Mouse (Mus musculus): ENCODE measurements around the gene Aacs. TPM values are rescaled to one million over a fixed set of nuclear protein-coding genes. Genes with fewer than 3 reads are reported as not detected.

Aacs gene
- total RNA-seq, 2 experiments from 2014 or later, result 6.6 to 6.9 TPM

- DNase-seq, result no peak
Observed at GRCm38 (mm10) chr5:125534611-125535324, 59.2 kb downstream of the Aacs start.

DNA sequence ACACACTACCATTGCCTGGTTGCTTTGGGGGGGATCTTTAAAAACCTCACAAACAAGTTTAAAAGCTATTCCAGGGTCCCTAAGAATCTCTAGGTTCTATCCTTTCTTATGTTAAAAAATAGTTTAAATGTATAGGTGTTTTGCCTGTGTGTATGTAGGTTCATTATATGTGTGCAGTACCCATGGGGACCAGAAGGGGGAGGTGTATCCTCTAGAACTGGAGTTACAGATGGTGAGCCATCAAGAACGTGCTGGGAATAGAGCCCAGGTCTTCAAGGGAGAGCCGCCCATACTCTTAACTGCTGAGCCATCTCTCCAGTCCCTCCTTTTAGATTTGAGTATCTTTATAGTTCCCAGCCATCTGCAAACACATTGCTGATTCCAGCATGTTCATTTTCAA lies 69.5 kb downstream of the Aacs start:
- no peak for DNase-seq

GRCm38 (mm10) chr5:125546293-125546692 lies 70.7 kb downstream of the Aacs start:
- no peak for DNase-seq

DNA sequence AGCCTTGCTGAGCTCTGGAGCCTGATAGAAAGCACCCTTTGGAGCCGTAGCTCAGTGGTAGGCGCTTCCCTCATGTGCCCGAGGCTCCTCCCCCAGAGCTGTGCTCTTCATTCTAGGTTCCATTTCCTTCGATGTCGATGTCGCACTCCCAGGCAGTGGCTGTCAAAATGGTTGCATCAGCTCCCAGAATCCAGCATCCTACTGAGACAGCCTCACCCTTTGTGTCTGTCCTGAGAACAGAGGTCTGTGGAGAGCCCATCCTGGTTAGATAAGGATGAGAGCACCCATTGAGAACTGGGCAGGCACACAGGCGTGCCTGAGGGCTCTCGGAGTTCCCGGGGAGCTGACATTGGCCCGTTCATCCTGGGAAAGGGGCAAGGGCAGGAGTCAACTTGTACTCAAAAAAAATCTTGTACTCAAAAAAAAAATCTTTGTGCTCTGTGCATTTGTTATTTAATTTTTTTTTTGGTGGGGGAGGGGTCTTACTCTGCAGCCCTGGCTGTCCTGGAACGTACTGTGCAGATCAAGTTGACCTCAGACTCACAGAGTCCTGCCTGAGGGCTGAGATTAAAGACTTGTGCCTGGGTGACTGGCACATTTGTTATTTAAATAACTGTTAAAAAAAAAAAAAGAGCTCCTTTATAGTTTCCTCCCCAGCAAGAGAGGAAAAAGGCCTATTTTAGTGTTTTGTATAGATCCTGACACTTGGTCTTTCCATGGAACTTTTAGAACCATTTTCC lies 74.3 kb downstream of the Aacs start:
- DNase-seq, result no peak

GRCm38 (mm10) chr5:125555732-125556131 lies 80.1 kb downstream of the Aacs start:
- no peak for DNase-seq

DNA sequence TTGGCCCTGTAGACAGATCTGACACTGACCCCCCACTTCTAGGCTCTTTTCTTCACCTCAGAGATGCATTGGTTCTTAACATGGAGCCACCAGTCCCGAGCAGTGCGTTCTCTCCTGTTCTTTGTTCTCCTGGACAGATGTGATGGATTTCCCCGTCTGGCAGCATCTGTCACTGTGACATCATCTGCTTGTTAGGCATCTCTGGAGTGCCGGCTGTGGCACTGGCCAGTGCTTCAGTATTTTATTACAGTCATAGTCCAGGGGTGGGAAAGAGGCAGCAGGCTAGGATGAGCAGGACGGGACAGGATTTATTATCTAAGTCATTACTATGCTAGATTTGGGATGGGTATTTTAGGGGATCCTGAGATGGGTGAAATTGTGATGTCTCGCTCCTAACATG lies 87.9 kb downstream of the Aacs start:
- no peak for DNase-seq

- DNase-seq, result no peak
Observed at GRCm38 (mm10) chr5:125565725-125566124, 90.1 kb downstream of the Aacs start.

Small RNA genes within 50 kb of the gene (microRNA-seq; reads per million reads assigned to microRNA genes)
- gene Gm27551, result 0 reads per million in 2 experiments

Other genes starting within 250 kb of the Aacs start
- gene Scarb1, start 134.7 kb upstream of the Aacs start, total RNA-seq (2021), result 10 to 100 TPM; 65.7 to 67.0 TPM
- gene Gm10382, start 86.5 kb upstream of the Aacs start, total RNA-seq (2021), result under 1 TPM; 0.21 to 0.29 TPM
- 100 to 1,000 TPM; 781 to 834 TPM for gene Ubc, start 85.6 kb upstream of the Aacs start, total RNA-seq (2021)
- gene Dhx37, start 41.7 kb upstream of the Aacs start, total RNA-seq (2021), result 10 to 100 TPM; 13.6 to 14.6 TPM
- gene Bri3bp, start 34.2 kb upstream of the Aacs start, total RNA-seq (2021), result 10 to 100 TPM; 55.8 to 56.3 TPM
- gene Tmem132b, start 56.0 kb downstream of the Aacs start, total RNA-seq (2021), result under 1 TPM in 1 of 2 experiments, not detected in 1; 0.19 TPM

Measured in heart, postnatal 4 days (tissue).